Mouse (Mus musculus): ENCODE results near the gene Dpy19l3. TPM values are rescaled to one million over a fixed set of nuclear protein-coding genes. Genes with fewer than 3 reads are reported as not detected.

Dpy19l3 gene
- polyA plus RNA-seq, 1 experiment from 2014 or later: 57.5 TPM

GRCm38 (mm10) chr7:35785579-35785978 lies 31.3 kb upstream of the Dpy19l3 start:
- Histone ChIP-seq H3K27me3 (ENCODE audit: control insufficient read depth, insufficient read depth, low read length) (no peaks in the 10 kb centered on the region), H3K4me2 (replicated peaks) (no peak overlapping the region), H3K36me3 (replicated peaks; ENCODE audit: control insufficient read depth, insufficient read depth) (peaks cover 74% of the 10 kb centered on the region), H3K4me1 (replicated peaks; ENCODE audit: control insufficient read depth, insufficient read depth, low read length) (no peaks in the 10 kb centered on the region), H3K4me3 (replicated peaks; ENCODE audit: low read length) (no peak overlapping the region), H3K9me3 (ENCODE audit: control insufficient read depth, low read length) (no peaks in the 10 kb centered on the region), H3K27ac (no peak overlapping the region), H3K9ac (no peak overlapping the region)
- 91% methylated on average over 4 of the region's 4 CpGs for WGBS
- ATAC-seq (ENCODE audit: low FRiP score) (no peak), DNase-seq (ENCODE audit: low spot score) (no peak)

GRCm38 (mm10) chr7:35782252-35782651 lies 28.0 kb upstream of the Dpy19l3 start:
- no peak for ATAC-seq (ENCODE audit: low FRiP score)
- H3K36me3 ChIP-seq (replicated peaks; ENCODE audit: control insufficient read depth, insufficient read depth): peaks cover 71% of the 10 kb centered on the region

GRCm38 (mm10) chr7:35774127-35774526 lies 19.9 kb upstream of the Dpy19l3 start:
- WGBS: 96% methylated on average over 12 of the region's 12 CpGs
- Histone ChIP-seq H3K27me3 (ENCODE audit: control insufficient read depth, insufficient read depth, low read length) (no peaks in the 10 kb centered on the region), H3K9me3 (ENCODE audit: control insufficient read depth, low read length) (no peaks in the 10 kb centered on the region), H3K4me2 (replicated peaks) (no peak overlapping the region), H3K4me3 (replicated peaks; ENCODE audit: low read length) (no peak overlapping the region), H3K9ac (no peak overlapping the region), H3K27ac (no peak overlapping the region), H3K36me3 (replicated peaks; ENCODE audit: control insufficient read depth, insufficient read depth) (peaks cover 71% of the 10 kb centered on the region), H3K4me1 (replicated peaks; ENCODE audit: control insufficient read depth, insufficient read depth, low read length) (no peaks in the 10 kb centered on the region)
- ATAC-seq (ENCODE audit: low FRiP score) (no peak), DNase-seq (ENCODE audit: low spot score) (no peak)

More at GRCm38 (mm10) chr7:35782252-35782651, 28.0 kb upstream of the Dpy19l3 start:
- Histone ChIP-seq H3K9ac (no peak overlapping the region), H3K4me3 (replicated peaks; ENCODE audit: low read length) (no peak overlapping the region), H3K27me3 (ENCODE audit: control insufficient read depth, insufficient read depth, low read length) (no peaks in the 10 kb centered on the region), H3K9me3 (ENCODE audit: control insufficient read depth, low read length) (no peaks in the 10 kb centered on the region), H3K4me1 (replicated peaks; ENCODE audit: control insufficient read depth, insufficient read depth, low read length) (no peaks in the 10 kb centered on the region), H3K27ac (no peak overlapping the region), H3K4me2 (replicated peaks) (no peak overlapping the region)
- no peak for DNase-seq (ENCODE audit: low spot score)

GRCm38 (mm10) chr7:35772347-35772746 lies 18.1 kb upstream of the Dpy19l3 start:
- H3K36me3 ChIP-seq (replicated peaks; ENCODE audit: control insufficient read depth, insufficient read depth): peaks cover 56% of the 10 kb centered on the region
- no peaks in the 10 kb centered on the region for H3K27me3 ChIP-seq (ENCODE audit: control insufficient read depth, insufficient read depth, low read length)
- no peak overlapping the region for H3K27ac ChIP-seq
- H3K9me3 ChIP-seq (ENCODE audit: control insufficient read depth, low read length): no peaks in the 10 kb centered on the region
- 84% methylated on average over 8 of the region's 8 CpGs for WGBS
- DNase-seq (ENCODE audit: low spot score) (no peak), ATAC-seq (ENCODE audit: low FRiP score) (no peak)
- H3K4me1 ChIP-seq (replicated peaks; ENCODE audit: control insufficient read depth, insufficient read depth, low read length): no peaks in the 10 kb centered on the region
- no peak overlapping the region for H3K4me3 ChIP-seq (replicated peaks; ENCODE audit: low read length)
- no peak overlapping the region for H3K9ac ChIP-seq
- H3K4me2 ChIP-seq (replicated peaks): no peak overlapping the region

- Histone ChIP-seq H3K4me1 (replicated peaks; ENCODE audit: control insufficient read depth, insufficient read depth, low read length) (no peaks in the 10 kb centered on the region), H3K27ac (no peak overlapping the region)
These were observed 16.9 kb upstream of the Dpy19l3 start for GRCm38 (mm10) chr7:35771106-35771505.

GRCm38 (mm10) chr7:35770122-35770521 lies 15.9 kb upstream of the Dpy19l3 start:
- no peaks in the 10 kb centered on the region for H3K9me3 ChIP-seq (ENCODE audit: control insufficient read depth, low read length)
- no peak overlapping the region for H3K4me2 ChIP-seq (replicated peaks)
- no peak overlapping the region for H3K27ac ChIP-seq
- no peaks in the 10 kb centered on the region for H3K27me3 ChIP-seq (ENCODE audit: control insufficient read depth, insufficient read depth, low read length)
- 90% methylated on average over 7 of the region's 7 CpGs for WGBS
- no peak for ATAC-seq (ENCODE audit: low FRiP score)
- H3K4me3 ChIP-seq (replicated peaks; ENCODE audit: low read length): no peak overlapping the region
- H3K4me1 ChIP-seq (replicated peaks; ENCODE audit: control insufficient read depth, insufficient read depth, low read length): no peaks in the 10 kb centered on the region
- DNase-seq (ENCODE audit: low spot score): no peak
- H3K36me3 ChIP-seq (replicated peaks; ENCODE audit: control insufficient read depth, insufficient read depth): peaks cover 36% of the 10 kb centered on the region
- H3K9ac ChIP-seq: no peak overlapping the region

More at GRCm38 (mm10) chr7:35771106-35771505, 16.9 kb upstream of the Dpy19l3 start:
- Histone ChIP-seq H3K9me3 (ENCODE audit: control insufficient read depth, low read length) (no peaks in the 10 kb centered on the region), H3K9ac (no peak overlapping the region), H3K27me3 (ENCODE audit: control insufficient read depth, insufficient read depth, low read length) (no peaks in the 10 kb centered on the region), H3K4me3 (replicated peaks; ENCODE audit: low read length) (no peak overlapping the region), H3K36me3 (replicated peaks; ENCODE audit: control insufficient read depth, insufficient read depth) (peaks cover 45% of the 10 kb centered on the region), H3K4me2 (replicated peaks) (no peak overlapping the region)
- no peak for DNase-seq (ENCODE audit: low spot score)
- ATAC-seq (ENCODE audit: low FRiP score): no peak

GRCm38 (mm10) chr7:35764461-35764860 lies 10.2 kb upstream of the Dpy19l3 start:
- H3K4me3 ChIP-seq (replicated peaks; ENCODE audit: low read length): no peak overlapping the region
- no peaks in the 10 kb centered on the region for H3K27me3 ChIP-seq (ENCODE audit: control insufficient read depth, insufficient read depth, low read length)
- no peak overlapping the region for H3K27ac ChIP-seq
- ATAC-seq (ENCODE audit: low FRiP score) (no peak), DNase-seq (ENCODE audit: low spot score) (no peak)
- H3K4me1 ChIP-seq (replicated peaks; ENCODE audit: control insufficient read depth, insufficient read depth, low read length): no peaks in the 10 kb centered on the region
- 92% methylated on average over 11 of the region's 11 CpGs for WGBS
- H3K4me2 ChIP-seq (replicated peaks): no peak overlapping the region
- no peaks in the 10 kb centered on the region for H3K9me3 ChIP-seq (ENCODE audit: control insufficient read depth, low read length)
- H3K9ac ChIP-seq: no peak overlapping the region
- H3K36me3 ChIP-seq (replicated peaks; ENCODE audit: control insufficient read depth, insufficient read depth): no peaks in the 10 kb centered on the region

- H3K27me3 ChIP-seq (ENCODE audit: control insufficient read depth, insufficient read depth, low read length): no peaks in the 10 kb centered on the region
- 68% methylated on average over 5 of the region's 5 CpGs for WGBS
- no peak overlapping the region for H3K4me2 ChIP-seq (replicated peaks)
- no peaks in the 10 kb centered on the region for H3K9me3 ChIP-seq (ENCODE audit: control insufficient read depth, low read length)
- no peaks in the 10 kb centered on the region for H3K4me1 ChIP-seq (replicated peaks; ENCODE audit: control insufficient read depth, insufficient read depth, low read length)
- DNase-seq (ENCODE audit: low spot score) (no peak), ATAC-seq (ENCODE audit: low FRiP score) (no peak)
- no peak overlapping the region for H3K9ac ChIP-seq
- no peak overlapping the region for H3K4me3 ChIP-seq (replicated peaks; ENCODE audit: low read length)
- no peak overlapping the region for H3K27ac ChIP-seq
- no peaks in the 10 kb centered on the region for H3K36me3 ChIP-seq (replicated peaks; ENCODE audit: control insufficient read depth, insufficient read depth)
These were observed 7.5 kb upstream of the Dpy19l3 start for GRCm38 (mm10) chr7:35761801-35762200.

- H3K4me2 ChIP-seq (replicated peaks): no peak overlapping the region
- H3K9me3 ChIP-seq (ENCODE audit: control insufficient read depth, low read length): no peaks in the 10 kb centered on the region
- no peaks in the 10 kb centered on the region for H3K27me3 ChIP-seq (ENCODE audit: control insufficient read depth, insufficient read depth, low read length)
- H3K4me1 ChIP-seq (replicated peaks; ENCODE audit: control insufficient read depth, insufficient read depth, low read length): no peaks in the 10 kb centered on the region
- no peak for DNase-seq (ENCODE audit: low spot score)
- H3K27ac ChIP-seq: no peak overlapping the region
- no peak overlapping the region for H3K4me3 ChIP-seq (replicated peaks; ENCODE audit: low read length)
- H3K36me3 ChIP-seq (replicated peaks; ENCODE audit: control insufficient read depth, insufficient read depth): no peaks in the 10 kb centered on the region
- WGBS: 18% methylated on average over 2 of the region's 2 CpGs
- ATAC-seq (ENCODE audit: low FRiP score): no peak
- no peak overlapping the region for H3K9ac ChIP-seq
These were observed 5.3 kb upstream of the Dpy19l3 start for GRCm38 (mm10) chr7:35759602-35760001.
